Mouse (Mus musculus): ENCODE data around the gene Kif24. TPM values are rescaled to one million over a fixed set of nuclear protein-coding genes. Genes with fewer than 3 reads are reported as not detected.

The Kif24 gene
- 1 to 10 TPM; 2.0 to 2.3 TPM for total RNA-seq (2021)
- long read RNA-seq, partial matches to known transcripts: 0 of 1 reads
- long read RNA-seq, other reads (novel, unspliced or antisense): 0 of 1 reads

DNA sequence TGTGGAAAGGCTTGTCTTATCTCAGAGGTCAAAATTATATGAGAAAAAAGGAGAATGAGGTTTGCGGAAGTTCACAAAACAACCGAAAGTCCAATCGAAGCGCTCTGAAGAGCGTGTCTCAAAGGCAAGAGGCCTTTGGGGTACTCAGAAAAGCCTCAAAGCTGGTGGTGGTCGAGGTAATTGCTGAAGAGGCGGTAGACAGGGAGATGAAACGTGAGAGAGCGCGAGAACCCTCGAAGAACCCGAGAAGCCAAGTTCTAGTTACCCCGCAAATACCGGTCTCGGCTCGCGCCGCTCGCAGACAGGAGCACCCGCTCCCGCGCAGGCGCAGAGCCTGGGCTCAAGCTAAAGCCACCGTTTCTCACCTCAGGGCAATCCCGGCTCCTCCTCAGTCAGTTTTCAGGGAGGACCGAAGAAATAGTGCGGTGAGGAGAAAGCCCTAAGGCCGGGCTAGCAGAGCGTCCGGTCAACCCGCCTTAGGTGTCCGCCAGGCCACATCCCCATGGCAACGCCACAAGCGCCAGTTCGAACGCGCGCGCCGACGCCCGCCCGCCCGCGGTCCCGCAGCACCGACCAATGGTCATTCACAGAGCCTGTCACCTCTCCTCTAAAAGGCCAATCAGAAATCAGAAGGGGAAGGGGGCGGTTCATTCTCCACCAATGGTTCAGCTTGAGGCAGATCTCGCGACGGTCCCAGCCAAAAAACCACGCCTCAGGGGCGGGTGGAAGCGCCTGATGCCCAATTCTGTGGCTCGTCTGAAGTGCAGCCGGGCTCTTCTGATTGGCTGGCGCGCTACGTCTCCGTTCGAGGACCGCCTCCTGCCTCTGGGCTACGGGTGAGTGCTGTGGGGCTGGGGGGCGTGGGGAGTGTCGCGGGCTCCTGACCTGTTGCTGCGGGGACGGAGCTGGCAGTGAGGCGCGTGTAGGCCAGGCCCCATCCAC lies at the start of gene Kif24, which contains the start of gene Nudt2:
Gene Kif24 (minus strand): TSS at position 543 of the 942 bp plus-strand sequence.
Gene Nudt2 (plus strand): TSS at position 807 of the 942 bp plus-strand sequence.
- peak; percentile 95 to 96 for DNase-seq (ENCODE audit: low spot score in 2 of 2)

DNA sequence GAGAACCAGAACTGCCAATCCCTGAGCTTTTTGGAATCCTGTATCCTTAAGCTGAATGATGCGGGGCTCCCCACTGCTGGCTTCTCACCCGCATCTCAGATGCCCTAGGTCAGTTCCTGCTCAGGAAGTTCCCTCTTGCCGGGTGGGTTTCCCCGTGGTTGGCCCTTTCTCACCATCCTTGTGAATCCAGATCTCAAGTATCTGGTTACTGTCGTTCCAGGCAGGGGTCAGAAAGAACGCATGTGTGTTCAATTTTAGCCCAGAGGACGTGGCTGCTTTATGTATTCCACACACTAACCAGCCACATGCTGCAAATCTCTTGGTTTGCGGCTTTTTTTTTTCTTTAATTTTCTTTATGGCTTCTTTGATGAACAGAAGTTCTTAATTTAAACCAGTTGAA lies 49.0 kb upstream of the Kif24 start:
- DNase-seq (ENCODE audit: low spot score in 2 of 2): no peak

DNA sequence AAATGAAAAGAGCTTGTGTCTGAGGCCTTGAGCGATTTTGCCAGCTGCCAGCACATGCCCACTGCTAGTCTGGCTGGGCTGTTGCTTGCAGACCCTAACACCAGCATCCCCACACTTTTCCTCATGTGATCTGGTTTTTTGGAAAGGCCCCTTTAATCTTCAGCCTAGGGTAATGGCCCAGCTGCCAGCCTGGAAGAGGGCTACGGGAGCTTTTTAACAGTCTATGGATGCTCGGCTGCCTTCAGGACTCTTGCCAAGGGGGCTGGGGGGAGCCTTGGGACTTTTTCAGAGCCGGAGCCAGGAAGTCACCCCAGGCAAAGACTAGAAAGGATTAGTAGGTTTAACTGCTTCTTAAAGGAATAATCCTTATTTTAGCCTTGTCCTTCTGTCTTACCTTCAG lies 48.6 kb upstream of the Kif24 start:
- peak in 1 of 2 experiments; percentile 57 for DNase-seq (ENCODE audit: low spot score in 2 of 2)

DNA sequence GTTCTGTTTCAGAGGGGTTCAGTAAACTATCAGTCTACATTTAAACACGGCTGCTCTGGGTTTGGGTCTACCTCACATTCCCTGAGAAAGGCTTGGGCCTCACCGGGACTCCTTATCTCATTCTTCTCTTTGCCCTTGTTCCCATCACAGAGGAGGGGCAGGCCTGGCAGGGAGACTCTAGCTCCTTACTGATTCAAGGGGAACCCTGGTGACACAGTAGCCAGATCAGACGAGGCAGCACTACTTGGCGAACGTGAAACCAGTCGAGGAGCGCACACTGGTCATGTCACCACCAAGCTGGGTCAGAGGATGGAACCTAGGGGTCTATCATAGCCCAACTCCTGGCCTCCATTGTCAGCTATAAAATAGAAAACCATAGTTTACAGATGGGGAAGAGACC lies 43.3 kb upstream of the Kif24 start:
- DNase-seq (ENCODE audit: low spot score in 2 of 2): peak in 1 of 2 experiments; percentile 12

DNA sequence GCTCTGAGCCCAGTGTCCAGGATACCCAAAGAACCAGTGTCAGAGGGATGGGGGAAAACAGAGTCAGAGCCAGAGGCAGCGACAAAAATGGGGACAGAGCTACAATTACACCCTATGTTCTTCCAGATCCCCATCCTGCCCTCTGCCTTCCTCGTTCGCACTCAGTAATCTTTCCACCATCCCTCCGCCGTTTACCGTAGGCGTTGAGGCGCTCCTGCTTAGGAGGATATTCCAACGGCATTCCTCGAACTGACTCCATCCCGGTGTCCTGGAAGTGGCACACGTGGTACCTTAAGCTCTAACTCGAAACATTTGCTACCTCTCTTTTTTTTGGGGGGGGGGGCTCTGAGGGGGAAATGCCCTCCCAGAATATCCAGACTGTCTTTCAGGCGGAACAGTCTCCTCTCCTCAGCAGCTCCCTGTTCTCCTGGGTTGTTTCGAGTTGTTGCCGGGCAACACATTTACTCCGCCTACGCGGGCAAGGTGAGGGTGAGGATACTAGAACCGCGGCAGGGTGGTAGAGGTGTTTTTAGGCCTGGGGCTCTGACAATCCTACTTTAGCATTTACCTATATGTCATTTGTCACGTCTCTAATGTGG lies 42.7 kb upstream of the Kif24 start:
- peak in 1 of 2 experiments; percentile 35 for DNase-seq (ENCODE audit: low spot score in 2 of 2)

DNA sequence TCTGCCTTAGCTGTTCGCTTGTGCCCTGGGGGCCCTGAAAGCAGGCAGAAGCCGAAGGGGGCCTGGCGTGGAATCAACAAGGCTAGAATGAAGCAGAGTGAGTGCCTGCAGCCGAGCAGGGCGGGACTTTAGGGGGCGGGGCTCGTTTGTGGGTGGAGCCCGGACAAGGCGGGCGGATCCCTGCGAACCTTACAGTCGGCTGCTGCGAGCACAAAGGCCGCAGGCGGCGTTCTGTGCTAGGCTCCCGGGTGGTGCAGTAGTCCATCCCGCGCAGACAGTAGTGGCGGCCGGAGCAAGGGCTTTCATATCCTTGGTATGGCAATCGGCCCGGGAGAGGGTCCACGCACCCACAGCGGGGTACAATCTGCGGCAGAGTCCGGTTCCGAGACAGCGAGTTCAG lies 42.2 kb upstream of the Kif24 start:
- DNase-seq (ENCODE audit: low spot score in 2 of 2): peak; percentile 82 to 89

DNA sequence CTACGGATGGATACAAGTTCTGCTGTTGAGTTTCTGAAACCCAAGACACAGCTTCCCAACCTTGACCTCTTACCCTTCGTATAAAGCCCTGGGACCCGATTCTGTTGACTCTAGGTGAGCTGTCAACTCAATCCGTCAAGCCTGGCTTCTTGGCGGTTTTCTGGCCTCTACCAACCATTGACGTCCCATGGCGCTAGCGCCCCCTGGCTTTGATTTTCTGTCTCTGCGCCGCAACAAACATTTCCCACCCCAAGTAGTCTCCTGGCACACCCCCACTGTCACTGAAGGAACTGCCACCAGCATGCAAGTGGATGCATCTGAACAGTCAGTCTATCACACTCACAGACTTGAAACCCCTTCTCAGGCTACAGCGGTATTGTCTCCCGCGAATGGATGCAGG lies 41.5 kb upstream of the Kif24 start:
- DNase-seq (ENCODE audit: low spot score in 2 of 2): peak; percentile 74 to 79

DNA sequence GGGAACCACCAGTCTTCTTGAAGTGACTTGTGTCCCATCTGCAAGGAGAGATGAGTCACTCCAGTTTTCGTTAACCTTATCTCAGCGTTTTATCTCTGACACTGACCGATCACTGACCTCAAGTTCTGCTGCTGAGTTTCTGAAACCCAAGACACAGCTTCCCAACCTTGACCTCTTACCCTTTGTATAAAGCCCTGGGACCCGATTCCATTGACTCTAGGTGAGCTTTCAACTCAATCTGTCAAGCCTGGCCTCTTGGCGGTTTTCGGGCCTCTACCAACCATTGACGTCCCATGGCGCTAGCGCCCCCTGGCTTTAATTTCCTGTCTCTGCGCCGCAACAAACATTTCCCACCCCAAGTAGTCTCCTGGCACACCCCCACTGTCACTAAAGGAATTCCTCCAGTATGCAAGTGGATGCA lies 40.5 kb upstream of the Kif24 start:
- peak in 1 of 2 experiments; percentile 40 for DNase-seq (ENCODE audit: low spot score in 2 of 2)

DNA sequence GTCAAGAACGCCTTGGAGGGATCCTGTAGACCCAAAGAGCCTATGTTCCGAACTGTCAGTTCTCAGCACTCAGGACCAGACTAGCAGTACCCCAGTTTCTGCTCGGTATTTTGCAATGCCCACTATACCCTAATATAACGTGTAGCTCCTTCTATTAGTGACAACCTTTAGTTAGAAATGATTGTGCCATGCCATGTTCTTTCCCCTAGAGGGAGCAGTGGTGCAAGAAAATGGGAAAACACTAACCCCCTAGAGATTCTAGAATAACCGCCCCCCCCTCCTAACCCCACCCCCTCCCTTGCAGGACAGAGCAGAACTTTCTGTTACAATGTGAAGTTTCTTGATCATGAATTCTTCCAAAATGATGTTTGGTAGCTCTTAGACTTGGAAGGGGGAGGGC lies 39.6 kb upstream of the Kif24 start:
- DNase-seq (ENCODE audit: low spot score in 2 of 2): peak in 1 of 2 experiments; percentile 18

DNA sequence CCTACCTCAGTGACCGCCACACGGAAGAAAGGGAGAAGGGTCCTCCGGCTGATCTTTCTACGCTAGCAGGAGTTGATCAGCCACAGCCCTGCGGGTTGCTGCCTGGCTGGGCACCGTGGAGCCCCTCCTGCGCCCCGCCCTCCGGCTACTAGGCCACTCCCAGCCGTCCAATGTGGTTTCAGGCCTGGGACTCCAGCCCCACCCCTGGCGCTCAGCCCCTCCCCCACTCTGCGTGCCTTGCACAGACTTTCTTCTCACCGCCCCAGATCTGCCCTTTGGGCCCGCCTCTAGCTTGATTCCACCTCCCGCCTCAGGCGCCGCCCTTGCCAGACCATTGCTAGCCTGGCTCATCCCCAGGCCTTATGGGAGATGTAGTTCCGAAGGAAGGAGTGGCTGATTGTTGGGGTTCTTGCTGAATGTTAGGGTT lies 38.3 kb upstream of the Kif24 start, which contains the start of gene AI464131:
Gene AI464131 (minus strand): TSS at position 91 of the 427 bp plus-strand sequence.
- DNase-seq (ENCODE audit: low spot score in 2 of 2): peak; percentile 88 to 93

DNA sequence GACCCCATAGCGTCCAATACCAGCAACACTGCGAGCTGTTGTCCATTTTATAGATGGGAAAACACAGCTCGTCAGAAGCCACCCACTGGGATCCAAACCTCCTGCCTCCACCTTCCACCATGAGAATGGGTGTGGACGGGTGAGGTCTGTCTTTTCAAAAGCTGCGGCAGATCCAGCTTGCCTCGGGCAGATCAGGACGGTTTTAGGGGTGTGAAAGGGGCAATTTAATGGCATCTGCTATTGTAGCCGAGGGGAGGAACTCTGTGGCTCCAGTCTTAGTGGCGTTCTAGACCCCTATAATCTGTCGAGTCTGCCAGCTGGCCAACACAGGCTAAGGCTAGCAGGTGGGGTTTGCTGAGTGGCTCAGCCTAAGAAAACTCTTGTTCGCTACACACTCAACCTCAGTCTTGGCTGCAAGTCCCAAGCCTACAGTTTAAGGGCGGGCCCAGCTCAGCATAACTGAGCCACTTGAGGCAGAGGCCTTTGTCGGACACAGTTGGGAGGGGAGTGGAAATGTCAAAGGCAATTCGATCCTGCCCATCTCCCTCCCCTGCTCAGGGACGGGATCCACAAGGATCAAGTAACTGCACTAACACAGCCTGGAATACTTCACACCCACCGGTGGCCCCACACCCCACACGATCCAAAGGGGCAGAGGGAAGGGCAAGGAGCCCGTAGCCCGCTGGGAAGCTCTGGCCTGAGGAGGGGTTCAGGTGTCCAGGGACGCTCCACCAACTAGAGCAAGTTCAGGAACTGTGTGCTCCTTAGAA lies 37.7 kb upstream of the Kif24 start:
- DNase-seq (ENCODE audit: low spot score in 2 of 2): no peak

DNA sequence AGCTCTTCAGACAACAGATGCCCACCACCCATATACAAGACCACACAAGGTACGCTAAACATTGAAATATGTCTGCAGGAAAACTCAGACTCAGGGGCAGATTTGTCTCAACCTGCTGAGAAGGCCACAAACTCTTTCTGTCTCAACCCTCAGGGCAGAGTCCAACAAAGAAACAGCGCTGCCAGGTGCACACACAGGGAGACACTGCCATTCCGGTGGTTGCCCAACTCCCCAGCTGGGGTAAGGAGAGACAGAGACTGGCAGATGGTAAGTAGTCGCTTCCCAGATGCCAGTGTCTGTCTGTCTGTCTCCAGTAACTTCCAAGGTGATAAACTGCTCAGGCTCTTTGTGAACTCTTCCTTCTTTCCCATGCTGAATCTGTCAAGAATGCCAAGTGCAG lies 36.1 kb upstream of the Kif24 start:
- DNase-seq (ENCODE audit: low spot score in 2 of 2): peak in 1 of 2 experiments; percentile 13

DNA sequence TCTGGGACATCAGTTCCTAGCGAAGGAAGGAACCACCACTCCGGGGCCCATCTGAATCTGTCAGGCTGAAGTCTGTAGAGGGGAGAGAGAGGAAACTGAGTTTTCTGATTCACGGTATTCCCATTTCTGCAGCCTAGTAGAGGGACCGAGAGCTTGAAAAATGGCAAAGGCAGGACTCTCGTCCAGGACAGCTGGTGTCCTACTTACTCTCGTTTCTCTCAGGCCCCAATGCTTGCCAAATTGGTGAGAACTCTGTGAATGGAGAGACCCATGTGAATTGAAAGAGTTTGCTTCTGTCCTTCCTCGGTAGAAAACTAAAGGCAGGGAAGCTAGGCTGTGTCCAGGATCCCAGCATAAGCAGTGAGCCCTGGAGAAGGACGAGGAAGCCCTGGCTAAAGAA lies 34.9 kb upstream of the Kif24 start:
- DNase-seq (ENCODE audit: low spot score in 2 of 2): peak in 1 of 2 experiments; percentile 31

DNA sequence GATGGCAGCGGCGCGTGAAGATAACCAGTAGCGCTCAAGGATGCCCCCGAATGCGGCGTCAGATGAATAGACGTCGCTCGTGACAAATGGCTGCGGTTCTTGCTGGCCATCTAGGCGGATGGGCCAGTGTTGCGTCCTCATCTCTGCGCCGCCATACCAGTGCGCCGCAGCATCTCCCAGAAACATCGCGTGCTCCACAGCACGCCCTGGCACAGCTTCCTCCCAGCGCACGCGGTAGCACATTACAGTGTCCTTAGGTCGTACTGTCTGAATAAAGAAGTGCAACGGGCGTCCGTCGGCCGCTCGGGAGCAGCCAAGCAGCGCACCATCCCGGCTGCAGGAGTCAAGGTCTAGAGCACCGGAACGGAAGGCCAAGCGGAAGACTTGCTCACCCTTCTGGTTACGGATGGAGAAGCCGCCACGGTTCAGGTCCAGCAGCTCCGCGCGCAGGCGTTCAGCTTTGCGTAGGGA lies 34.3 kb upstream of the Kif24 start:
- DNase-seq (ENCODE audit: low spot score in 2 of 2): peak in 1 of 2 experiments; percentile 34

DNA sequence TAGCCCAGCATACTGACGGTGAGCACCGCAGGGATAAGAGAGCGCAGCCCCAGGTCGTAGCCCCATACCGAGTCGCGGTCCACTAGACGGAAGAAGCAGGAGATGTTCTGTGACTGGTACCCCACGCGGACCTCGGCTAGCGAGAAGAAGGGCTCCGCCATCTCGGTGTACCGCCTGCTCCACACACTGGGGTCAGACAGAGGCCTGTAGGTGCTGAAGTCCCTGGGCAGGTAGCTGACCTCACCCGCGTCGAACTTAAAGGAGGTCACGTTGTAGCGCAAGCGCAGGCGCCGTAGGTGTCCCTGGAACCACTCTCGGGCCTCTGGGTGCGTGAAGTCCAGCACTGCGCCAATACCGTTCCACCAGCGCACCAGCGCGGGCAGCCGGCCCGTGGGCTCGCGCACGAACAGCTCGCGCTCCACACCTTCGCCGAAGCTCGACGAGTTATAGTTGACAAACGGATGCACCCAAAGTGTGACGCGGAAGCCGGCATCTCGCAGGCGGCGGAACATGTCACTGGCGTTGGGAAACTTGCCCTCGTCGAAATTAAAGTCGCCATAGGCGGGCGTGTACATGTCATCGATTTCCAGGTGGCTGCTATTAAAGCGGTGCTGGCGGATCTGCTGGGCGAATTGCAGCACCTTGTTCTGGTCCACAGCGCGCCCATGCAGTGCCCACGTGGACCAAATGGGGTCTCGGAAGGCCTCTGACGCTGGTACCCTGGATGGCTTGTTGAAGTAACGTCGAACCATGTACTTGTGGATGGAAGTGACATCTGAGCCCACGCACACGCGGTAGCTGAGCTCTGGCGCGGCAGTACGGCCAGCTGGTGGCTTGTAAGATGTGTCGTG lies 33.5 kb upstream of the Kif24 start:
- peak in 1 of 2 experiments; percentile 27 for DNase-seq (ENCODE audit: low spot score in 2 of 2)

DNA sequence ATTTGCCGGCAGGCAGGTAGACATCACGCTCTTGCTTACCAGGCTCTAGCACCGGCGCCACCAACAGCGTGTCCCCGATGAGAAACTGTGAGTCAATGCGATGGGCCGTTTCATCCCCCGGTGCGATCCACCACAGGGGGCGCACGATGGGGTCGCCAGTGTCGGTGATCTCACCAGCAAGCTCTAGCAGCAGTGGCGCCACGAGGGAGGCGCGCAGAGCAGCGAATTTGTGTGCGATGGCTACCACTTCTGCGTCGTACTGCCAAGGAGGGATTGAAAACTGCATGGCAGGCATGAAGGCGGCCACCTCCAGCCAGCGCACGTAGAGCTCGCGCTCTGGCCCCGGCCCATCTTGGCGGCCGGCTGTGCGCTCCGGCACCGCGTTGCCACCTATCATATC lies 32.9 kb upstream of the Kif24 start:
- DNase-seq (ENCODE audit: low spot score in 2 of 2): peak; percentile 64 to 71

DNA sequence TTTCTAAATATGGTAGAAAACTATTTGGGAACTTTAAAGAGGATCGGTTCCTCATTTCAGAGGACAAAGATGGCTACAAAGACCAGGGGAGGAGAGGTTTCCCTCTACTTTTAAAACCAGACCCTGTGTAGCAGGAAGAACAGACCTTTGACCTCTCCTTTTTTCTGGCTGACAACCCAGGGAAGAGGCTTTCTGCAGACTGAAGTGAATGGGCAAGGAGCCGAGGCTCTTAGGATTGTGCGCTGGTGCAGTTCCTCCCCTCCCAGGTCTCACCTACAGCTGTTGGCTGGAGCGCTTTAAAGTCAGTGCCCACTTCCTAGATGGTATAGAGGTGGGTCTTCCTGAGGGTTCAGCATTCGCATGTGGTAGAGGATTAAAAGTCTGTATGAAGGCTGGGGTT lies 32.4 kb upstream of the Kif24 start:
- no peak for DNase-seq (ENCODE audit: low spot score in 2 of 2)

DNA sequence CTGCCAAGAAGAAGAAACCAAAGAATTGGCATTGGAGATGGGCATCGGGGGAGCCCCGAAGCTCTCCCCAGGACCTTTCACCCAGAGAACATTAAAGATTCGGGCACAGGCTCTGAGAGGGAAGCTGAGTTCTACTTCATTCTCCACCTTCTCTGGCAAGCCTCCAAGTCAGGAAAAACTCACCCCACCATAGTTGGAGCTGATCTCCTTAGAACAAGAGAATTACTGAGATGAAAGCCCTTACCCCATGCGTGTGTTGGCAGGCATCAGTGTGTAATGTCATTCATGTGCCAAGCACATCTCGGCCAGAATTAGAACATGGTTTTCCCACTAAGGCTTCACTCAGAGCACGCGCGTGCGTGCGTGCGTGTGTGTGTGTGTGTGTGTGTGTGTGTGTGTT lies 31.2 kb upstream of the Kif24 start:
- DNase-seq (ENCODE audit: low spot score in 2 of 2): peak; percentile 63 to 67

DNA sequence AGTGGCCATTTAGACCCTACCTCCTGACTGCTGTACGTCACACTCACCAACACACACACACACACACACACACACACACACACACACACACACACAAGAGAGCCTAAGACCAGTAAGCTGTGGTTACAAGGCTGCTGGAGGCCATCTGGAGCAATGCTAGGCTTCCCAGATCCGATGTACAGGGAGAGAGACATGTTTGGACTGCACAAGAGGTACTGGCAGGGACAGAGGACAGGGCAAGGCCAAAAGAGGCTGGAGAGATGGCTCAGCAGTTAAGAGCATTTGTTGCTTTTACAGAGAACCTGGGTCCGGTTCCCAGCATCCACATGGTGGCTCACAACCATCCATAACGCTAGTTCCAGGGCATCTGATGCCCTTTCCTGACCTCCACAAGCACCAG lies 30.4 kb upstream of the Kif24 start:
- peak in 1 of 2 experiments; percentile 16 for DNase-seq (ENCODE audit: low spot score in 2 of 2)

DNA sequence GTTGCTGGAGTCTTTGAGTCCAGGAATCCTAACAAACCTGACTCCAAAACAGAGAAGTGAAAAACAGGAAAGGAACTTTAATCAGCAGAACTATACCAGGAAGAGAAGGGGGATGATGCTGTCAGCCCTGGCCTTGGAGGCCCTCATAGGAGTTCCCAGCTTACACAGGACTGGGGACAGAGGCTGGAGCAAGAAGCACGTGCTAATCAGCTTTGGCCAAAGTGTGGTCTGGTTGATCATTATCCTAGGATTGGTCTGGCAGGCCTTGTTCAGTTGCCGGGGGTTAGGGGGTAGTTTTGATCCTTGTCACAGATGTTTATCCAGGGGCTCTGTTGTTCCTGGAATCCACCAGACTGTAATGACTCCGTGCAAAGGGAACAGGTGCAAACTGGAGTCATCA lies 29.7 kb upstream of the Kif24 start:
- no peak for DNase-seq (ENCODE audit: low spot score in 2 of 2)

All from layer of hippocampus, postnatal 10 days (tissue).